Mouse (Mus musculus): ENCODE results near the gene Kansl3. TPM values are rescaled to one million over a fixed set of nuclear protein-coding genes. Genes with fewer than 3 reads are reported as not detected.

Kansl3 gene
- total RNA-seq (2023): 68.6 to 79.9 TPM (median 77.0 TPM) in 4 replicates

DNA sequence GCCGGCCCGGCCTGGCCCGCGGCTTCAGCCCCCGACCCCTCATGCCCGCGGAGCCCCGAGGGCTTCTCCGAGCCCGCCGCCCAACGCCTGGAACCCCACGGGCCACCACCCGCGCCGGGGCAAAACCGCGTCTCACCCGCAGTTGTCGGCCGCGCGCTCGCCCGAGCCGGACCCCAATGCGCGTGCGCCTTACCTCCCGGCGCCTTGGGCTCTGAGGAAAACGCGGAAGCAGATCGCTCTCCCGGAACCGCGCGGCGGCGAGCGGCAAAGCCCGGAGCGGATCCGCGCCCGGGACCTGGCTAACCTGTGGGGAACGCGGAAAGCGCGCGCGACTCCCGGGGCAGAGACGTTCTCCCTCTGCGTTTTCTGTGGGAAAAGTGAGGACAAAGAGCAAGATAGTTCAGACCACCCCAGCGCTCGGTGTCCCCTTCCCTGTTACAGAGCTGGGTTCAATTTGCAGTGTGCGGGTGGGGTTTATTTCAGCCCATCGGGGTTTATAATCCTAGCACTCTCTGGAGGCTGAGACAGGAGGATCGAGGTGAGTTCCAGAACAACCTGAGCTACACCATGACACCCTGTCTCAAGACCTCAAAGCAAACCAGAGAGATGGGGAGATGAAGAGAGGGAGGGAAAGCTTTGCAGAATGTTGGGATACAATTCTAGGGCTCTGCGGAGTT is at the start of gene Kansl3:
Kansl3 (minus strand) TSS at position 213 of the 677 bp plus-strand sequence.

DNA sequence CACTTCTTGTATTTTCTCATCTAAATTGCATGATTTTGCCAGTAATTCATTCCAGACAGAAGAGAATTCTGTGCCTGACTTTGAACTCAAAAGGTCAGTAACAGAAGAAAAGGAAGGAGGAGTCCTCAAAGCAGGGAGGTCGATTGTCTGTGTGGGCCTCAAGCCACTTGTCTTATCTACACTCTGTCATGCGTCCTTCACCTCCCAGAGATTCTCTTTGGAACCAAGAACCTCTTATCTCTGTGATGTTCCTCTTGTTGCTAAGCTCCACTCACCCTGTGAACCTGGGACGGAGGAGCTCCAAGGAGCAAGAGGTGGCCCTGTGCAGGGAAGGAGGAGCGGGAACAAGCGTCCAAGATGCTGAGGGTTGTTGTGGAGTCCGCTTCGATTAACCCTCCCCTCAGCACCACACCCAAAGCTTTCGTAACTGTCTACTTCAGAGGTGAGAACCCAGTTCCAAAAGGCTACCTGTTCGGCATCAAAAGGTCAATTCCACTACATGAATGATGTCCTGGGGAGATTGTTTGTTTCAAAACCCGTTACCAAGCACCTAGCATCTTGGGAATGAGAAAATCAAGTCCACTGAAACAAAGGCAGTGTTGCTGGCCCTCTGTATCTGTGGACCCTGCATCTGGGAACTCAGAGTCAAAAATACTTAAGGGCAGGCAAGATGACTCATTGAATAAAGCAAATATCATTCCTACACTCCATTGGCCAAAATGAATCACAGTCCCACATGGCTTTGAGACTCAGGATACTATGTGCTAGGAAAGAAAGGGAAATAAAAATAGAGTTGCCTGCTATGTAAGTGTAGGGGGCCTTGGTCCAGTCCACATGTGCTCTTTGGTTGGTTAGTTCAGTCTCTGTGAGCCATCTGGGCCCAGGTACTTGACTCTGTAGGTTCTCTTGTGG is 3.2 kb upstream of the Kansl3 start, which contains the start of gene Fer1l5:
Fer1l5 (plus strand) TSS at position 358 of the 912 bp plus-strand sequence.

DNA sequence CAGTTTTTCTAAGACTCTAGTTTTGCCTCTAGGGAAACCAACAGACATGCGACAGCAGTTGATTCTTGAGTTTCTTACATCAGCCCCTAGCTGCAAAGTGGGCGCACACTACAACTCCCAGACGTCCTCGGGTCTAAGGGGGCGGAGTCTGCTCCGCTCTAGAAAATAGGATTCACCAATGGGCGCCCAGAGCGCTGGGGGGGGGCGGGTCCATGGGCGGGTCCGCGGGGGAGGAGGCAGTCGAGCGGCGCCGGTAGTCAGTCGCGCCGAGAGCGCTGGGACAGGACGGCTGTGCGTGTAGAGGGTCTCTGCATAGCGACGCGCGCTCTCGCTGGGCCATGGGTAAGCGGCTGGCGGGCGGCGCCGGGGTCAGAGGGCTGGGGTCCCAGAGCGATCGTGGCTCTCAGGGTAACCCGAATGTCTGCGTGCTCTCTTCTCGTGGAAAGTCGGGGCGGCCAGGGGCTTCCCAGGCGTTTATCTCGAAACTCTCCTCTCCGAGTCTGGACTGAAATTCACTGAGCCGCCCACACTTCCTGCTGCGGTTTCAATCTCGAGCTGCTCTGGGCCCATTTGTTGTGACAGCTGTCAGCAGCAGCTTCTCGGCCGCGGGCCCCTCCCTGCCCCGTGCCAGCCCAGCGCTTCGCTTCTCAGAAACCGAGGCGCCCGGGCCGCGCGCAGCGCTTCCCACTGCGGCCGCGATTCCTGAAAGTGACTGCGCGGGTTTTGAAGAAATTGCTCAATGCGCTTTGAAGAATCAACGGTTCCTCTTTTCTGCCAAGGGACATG is 61.3 kb downstream of the Kansl3 start, which contains the start of gene Arid5a:
Arid5a (plus strand) TSS at position 239 of the 786 bp plus-strand sequence.

Other genes starting within 250 kb of the Kansl3 start
- gene Uggt1, start 124.5 kb downstream of the Kansl3 start, total RNA-seq (2023): 90.2 to 103 TPM (median 97.8 TPM) in 4 replicates
- gene Neurl3, start 94.5 kb downstream of the Kansl3 start, total RNA-seq (2023): 103 to 121 TPM (median 115 TPM) in 4 replicates
- gene Arid5a, start 61.4 kb downstream of the Kansl3 start, total RNA-seq (2023): 233 to 249 TPM (median 244 TPM) in 4 replicates
- gene Fer1l5, start 3.1 kb upstream of the Kansl3 start, total RNA-seq (2023): not detected in 4 replicates
- gene Lman2l, start 76.1 kb upstream of the Kansl3 start, total RNA-seq (2023): 24.6 to 28.0 TPM (median 27.5 TPM) in 4 replicates
- 22.1 to 25.6 TPM (median 23.2 TPM) in 4 replicates for gene Cnnm4, start 102.4 kb upstream of the Kansl3 start, total RNA-seq (2023)
- 24.6 to 31.6 TPM (median 27.0 TPM) in 4 replicates for gene Cnnm3, start 142.7 kb upstream of the Kansl3 start, total RNA-seq (2023)
- 17.2 to 24.3 TPM (median 21.7 TPM) in 4 replicates for gene Ankrd23, start 167.7 kb upstream of the Kansl3 start, total RNA-seq (2023)
- not detected in 4 replicates for gene Gm42417, start 170.2 kb upstream of the Kansl3 start, total RNA-seq (2023)
- 14.3 to 19.2 TPM (median 17.0 TPM) in 4 replicates for gene Ankrd39, start 178.3 kb upstream of the Kansl3 start, total RNA-seq (2023)
- gene Sema4c, start 189.2 kb upstream of the Kansl3 start, total RNA-seq (2023): 0.55 to 1.1 TPM in 2 of 4 replicates, not detected in the others

All from B cell, adult 62 days (primary cell).